Mouse (Mus musculus): ENCODE data around the gene Klf16.

Gene Klf16

DNA sequence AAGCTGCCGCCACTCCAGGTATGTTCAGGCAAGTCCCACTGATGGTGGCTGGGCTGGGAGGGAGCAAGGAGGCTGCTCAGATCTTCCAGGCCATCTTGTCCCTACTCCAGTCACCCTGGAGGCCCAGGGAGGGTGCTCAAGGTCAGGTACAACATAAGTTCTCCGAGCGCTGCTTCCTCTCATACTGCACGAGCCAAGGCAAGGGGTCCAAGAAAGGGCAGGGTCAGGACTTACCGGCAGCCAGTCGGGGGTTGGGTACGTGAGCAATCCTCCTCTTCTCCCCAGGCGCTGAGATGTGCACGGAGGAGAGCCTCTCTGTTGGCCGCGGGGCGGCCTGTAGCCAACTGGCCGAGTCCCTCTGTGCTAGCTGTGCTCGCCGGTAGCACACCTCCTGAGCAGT, 29.6 kb downstream of the Klf16 start:
- CTCF ChIA-PET, result no interaction called here

DNA sequence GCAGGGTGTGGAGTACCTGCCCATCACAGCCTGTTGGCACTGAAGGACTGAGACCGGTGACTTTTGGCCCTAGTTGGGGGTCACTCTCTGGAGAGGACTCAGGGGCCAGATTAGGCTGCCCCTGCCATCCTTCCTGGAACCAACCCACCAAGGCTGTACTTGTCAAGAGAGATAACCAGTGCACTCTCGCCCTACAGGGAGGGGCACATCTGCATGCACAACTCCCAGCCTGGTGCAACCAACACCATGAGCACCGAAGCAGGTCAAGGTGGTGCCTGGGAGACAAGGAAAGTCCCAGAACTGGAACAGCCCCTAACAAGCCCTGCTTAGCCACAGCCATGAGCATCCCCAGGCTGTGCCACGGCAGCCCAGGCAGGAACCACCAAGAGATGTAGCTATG, 30.2 kb downstream of the Klf16 start:
- CTCF ChIA-PET, result no interaction called here

DNA sequence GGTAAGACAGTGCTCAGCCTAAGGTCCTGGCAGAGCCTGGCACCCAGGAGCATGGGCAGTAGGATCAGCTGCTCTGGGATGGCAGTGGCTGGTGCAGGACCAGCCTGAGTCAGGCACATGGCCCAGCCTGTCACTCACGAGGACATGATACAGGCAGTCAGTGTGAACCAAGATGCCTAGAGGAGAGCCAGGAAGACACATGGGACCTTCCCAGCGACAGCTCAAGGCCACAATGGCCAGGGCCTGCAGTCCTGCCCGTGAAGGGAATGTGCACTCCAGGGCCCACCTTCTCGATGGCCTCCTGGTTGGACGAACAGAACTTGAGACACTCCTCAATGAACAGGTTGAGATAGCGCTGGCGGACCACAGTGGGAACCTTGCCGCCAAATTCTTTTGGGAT, 31.5 kb downstream of the Klf16 start:
- CTCF ChIA-PET, result no interaction called here

DNA sequence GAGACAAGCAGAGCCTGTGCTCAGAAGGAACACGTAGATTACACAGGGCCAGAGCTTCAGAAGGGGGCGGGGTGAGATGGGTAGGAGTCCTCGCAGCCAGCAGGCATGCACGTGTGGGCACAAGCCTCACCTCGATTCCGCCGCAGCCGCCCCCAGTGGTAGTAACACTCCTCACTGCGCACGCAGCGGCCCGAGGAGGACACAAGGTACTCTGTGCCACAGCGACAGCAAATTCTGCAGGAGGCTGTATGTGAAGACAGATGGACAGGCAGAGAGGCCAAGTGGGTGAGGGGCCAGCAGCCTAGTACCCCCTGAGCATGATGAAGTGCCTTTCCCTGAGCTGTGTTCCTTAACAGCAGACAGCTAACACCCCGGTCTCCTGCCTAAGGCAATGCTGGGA, 33.2 kb downstream of the Klf16 start:
- CTCF ChIA-PET, result no interaction called here

DNA sequence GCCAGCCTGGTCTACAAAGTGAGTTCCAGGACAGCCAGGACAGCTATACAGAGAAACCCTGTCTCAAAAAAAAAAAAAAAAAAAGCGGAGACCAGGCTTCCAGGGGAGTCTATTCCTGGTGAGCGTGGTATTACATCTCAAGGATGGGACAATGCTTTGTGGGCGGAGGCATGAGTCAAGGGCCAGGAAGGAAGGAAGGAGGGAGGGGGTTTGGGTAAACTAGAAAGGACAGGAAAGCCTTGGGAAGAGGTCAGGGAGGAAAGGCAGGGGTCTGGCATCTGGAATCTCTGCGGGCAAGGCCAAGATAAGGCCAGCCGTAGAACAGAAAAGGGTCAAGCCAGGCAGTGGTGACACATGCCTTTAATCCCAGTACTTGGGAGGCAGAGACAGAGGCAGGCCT, 37.6 kb downstream of the Klf16 start:
- CTCF ChIA-PET, result interaction anchor here (0.6 kb wide), 1 partner anchor 993 kb away, joined by 6 read pairs; no protein-coding TSS in a partner anchor

DNA sequence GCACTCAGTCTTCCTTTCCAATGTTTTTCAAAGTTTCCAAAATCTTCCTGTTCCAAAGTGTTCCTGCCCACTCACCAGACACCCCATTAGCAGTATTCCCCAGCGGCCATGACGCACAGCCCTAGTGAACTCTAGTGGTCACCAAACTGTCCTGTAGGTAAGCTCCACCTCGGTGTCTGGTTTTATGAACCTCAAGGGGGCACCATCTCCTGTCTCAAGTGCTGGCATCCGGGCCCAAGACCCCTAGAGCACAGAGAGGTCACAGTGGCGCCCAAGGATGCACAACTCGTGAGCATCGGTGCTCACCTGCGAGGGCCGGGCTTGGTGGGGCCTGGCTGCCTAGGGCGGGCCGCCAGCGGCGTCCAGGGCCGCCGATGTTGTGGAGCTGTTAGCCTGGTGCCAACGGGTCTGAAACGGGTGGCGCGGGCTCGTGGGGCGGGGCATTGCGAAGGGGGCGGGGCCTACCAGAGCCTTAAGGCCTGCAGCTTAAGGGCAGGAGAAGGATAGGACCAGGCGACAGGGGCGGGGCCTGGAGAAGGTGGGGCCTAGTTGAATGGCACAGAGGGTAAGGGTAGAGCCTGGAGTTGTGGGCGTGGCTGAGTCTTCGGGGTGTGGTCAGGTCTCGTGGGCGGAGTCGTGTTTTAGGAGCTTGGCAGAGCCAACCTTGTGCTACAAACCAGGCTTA, 38.3 kb downstream of the Klf16 start, which contains the start of gene Atp8b3:
Gene Atp8b3, minus strand, starts transcription at position 415 of the 685 bp plus-strand sequence.
- CTCF ChIA-PET, result interaction anchor here (0.6 kb wide), 2 partner anchors 25 to 992 kb away, joined by 3 to 6 read pairs; no protein-coding TSS in a partner anchor

DNA sequence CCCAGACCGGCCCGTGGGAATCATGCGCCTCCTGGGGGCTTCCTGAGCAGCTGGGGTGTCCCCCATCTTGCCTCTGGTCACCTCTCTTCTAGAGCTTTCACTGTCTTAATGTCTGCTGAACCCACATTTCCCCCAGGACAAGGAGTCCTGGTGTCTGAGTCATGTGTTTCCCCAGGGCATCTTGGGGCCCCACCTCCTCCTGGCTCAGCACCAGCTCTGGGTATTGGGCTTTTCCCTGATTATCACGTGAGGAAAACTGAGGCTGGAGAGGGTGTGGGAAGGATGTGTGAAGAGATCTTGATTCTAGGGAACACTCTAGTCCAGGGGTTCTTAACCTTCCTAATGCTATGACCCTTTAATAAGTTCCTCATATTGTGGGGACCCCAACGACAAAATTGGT, 38.9 kb downstream of the Klf16 start:
- CTCF ChIA-PET, result interaction anchor here (0.6 to 0.7 kb wide), 2 partner anchors 20 to 383 kb away, joined by 3 to 15 read pairs; no protein-coding TSS in a partner anchor

DNA sequence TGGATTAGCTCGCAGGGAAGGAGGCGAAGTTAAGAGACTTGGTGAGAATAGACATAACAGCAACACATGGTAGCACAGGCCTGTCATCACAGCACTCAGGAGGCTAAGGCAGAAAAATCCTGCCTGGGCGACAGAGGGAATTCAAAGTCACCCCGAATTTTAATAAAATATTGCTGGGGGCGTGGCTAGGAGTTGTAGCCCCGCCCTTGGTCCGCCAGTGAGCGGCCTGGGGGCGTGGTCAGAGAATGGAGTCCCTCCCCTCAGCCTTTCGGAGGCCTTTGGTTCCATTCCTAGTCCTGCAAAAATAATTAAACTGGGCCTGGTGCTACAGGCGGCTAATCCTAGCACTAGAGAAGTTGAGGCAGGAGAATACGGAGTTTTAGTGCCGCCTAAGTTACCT, 41.4 kb downstream of the Klf16 start:
- CTCF ChIA-PET, result no interaction called here

DNA sequence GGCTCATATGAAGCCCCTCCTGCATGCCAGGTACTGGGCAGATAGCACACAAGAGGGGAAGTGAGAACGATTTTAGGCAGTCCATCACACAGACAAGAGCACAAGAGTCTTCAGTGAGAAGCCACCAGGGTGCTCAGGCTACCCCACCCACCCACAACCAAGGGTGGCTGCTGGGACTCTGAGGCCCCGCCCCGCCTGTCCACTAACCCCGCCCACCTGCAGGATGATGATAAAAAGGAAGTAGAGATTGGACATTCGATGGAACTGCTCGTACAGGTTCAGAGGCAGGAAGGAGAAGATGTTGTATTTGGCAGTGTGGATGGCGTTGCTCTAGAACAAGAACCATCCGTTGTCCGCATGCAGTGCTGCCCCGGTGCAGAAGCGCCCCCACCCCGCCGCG, 42.0 kb downstream of the Klf16 start:
- CTCF ChIA-PET, result no interaction called here

DNA sequence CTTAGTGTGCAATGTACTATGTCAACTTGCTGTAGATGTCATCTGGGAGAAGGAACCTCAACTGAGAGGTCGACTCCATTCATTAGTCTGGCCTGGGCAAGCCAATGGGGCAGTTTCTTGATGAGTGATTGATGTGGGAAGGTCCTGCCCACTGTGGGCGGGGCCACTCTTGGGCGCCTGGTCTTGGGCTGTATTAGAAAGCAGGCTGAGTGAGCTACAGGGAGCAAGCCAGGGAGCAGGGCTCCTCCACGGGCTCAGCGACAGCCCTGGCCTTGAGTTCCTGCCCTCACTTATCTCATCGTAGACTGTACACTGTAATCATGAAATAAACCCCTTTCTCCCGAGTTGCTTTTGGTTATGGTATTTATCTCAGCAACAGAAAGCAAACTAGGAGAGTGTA, 43.4 kb downstream of the Klf16 start:
- CTCF ChIA-PET, result no interaction called here

DNA sequence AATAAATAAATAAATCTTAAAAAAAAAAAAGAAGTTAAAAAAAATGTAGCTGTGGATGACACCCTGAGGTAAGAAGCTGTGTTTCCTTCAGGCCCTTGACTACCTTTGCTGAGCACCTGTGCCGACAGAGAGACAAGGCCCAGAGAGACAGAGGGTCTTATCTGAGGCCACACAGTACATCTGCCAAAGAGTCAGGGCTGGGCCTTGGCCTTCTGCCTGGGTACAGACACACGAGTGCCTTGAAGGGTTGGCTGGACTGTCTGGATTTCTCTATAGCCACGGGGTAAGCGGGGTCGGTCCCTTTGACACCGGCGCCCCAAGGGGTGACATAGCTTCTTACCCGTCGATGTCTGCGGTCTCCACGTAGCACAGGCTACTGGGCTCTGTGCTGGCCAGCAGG, 44.3 kb downstream of the Klf16 start:
- CTCF ChIA-PET, result interaction anchor here (1.0 kb wide), 1 partner anchor 8 kb away, joined by 3 read pairs; no protein-coding TSS in a partner anchor

DNA sequence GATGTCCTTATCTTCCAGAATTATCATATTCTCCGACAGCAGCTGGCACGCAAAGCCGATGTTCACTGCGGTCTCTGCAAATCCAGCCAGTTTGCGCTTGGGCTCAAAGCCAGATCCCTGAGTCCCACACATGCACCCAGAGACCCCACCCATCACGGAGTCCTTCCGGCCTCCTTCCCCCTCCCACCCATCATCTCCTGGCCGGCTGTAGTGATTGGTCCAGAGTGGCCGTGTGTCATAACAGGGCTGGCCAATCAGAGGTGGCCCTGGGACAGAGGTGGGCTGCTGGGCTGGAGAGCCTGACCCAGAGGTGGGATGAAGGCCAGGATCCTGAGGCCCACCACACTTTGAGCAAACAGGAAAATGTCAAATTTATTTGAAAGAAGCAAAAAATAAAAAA, 50.9 kb downstream of the Klf16 start:
- CTCF ChIA-PET, result no interaction called here

DNA sequence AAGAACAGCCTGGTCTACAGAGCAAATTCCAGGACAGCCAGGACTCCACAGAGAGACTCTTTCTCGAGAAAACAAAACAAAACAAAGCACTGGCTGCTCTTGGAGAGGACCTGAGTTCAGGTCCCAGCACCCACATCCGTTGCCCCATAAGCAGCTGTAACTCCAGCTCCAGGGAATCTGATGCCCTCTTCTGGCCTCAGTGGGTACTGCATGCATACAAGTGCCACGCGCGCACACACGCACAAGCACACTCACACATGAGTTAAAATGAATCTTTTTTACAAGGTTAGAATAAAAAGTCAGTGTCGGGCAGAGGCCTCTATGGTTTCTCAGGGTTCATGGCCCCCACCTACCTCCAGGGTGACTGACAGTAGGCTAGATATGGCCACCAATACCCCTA, 53.8 kb downstream of the Klf16 start:
- CTCF ChIA-PET, result no interaction called here

DNA sequence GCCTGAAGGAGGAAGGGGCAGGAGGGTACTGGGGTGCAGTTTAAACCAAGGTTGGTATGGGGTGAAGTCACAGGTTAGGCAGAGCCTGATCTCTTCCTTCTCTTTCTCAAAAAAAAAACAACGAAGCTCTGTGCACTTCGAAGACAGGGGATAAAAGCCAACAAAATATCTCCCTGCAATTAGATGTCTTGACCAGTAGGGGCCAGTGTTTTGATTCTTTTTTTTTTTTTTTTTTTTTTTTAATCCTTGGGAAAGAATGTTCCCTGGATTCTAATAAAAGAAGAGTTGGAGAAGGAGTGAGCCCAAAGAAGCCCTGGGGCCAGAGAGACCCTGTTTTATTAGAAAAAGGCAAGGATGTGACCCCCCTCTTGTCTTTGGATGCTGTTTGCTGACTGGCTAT, 57.8 kb downstream of the Klf16 start:
- CTCF ChIA-PET, result interaction anchor here (0.6 to 0.7 kb wide), 3 partner anchors 23 to 88 kb away, joined by 3 to 13 read pairs (median 7); no protein-coding TSS in a partner anchor

Measured in spleen, embryonic (tissue).